Mouse (Mus musculus): ENCODE results near the gene Gh.

GRCm38 (mm10) chr11:106306758-106307157 lies 5.1 kb upstream of the Gh start:
- TF ChIP-seq GATA1 (IDR thresholded peaks at IDR 0.05; ENCODE audit: borderline replicate concordance, low read length) (no peak), FLI1 (IDR thresholded peaks at IDR 0.05; ENCODE audit: low read length) (no peak)

Measured in megakaryocyte, embryonic 14.5 days (primary cell).